Mouse (Mus musculus) kidney, adult 2 months (tissue): ENCODE measurements around the gene Slc39a11.

Experiments
- CTCF ChIP-seq: fragments of 200-500 bp; conservative IDR thresholded peaks from 2 replicates; pipeline ENCODE4 v1.5.1; 2011; ENCODE audit warnings: low read depth, mild to moderate bottlenecking, control low read depth, low read length, moderate library complexity, mixed read lengths; ENCODE audit not compliant: insufficient read depth, insufficient read length
- POLR2A ChIP-seq: fragments of 200-500 bp; IDR thresholded peaks from one replicate; pipeline ENCODE4 v1.6.1; 2011; ENCODE audit warnings: low read depth, low read length, control low read depth

GRCm38 (mm10) chr11:113393366-113394150, 256.3 kb downstream of the Slc39a11 start:
- TF ChIP-seq CTCF, result no peak
- TF ChIP-seq POLR2A, result no peak
